Mouse (Mus musculus): ENCODE results near the gene Hoxd4.

DNA sequence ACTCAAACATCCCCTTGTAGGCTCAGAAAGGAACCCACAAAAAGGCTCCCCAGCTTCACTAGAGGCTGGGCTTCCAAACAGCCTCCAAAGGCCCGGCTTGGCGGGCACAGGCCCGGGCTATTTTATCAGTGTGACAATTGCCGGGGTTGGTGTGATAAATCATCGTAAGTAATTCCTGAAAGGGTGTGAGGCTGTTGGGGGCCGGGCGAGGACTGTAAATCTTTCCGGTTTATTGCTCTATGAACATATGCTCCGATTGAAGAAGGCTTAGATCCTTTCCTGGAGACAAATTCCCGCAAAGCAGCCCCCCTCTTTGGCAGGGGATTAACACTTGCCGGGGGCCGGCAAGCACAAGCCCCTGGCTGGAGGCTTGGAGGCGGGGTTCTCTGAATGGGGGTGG is 22.7 kb downstream of the Hoxd4 start:
- TF ChIP-seq CTCF (IDR thresholded peaks at IDR 0.05; ENCODE audit: control insufficient read depth, insufficient read depth, low read length) (no peak), POLR2A (IDR thresholded peaks at IDR 0.05; ENCODE audit: borderline replicate concordance, control insufficient read depth, low read depth, low read length) (no peak)
